Mouse (Mus musculus) gastrocnemius, adult 18-20 months (tissue): ENCODE measurements around the gene Slamf6. TPM values are rescaled to one million over a fixed set of nuclear protein-coding genes. Genes with fewer than 3 reads are reported as not detected.
"Not testable (repeated sequence)": the region's sequence is repeated elsewhere in the genome, so short reads cannot be mapped to it uniquely, and the experiment has no call there.

Experiments
- DNase-seq: peaks from one replicate; pipeline ENCODE4 v3.0.0; 2021; ENCODE audit warnings: low spot score
- long read RNA-seq, 2 experiments: library from polyadenylated mRNA; stranded (forward); transcript quantifications; one replicate each; pipeline ENCODE4 v2.0.0; 2021
- total RNA-seq, 2 experiments: library from RNA; stranded (reverse); gene quantifications; 2 replicates each; pipeline ENCODE4 v1.2.3; 2021

Gene Slamf6
- total RNA-seq: not detected
- long read RNA-seq, experiment 1: 0 reads
- long read RNA-seq, experiment 2: 0 reads

GRCm38 (mm10) chr1:171917305-171918039 lies at the start of gene Slamf6:
Gene Slamf6, plus strand, starts transcription at chr1:171917515.
- peak; percentile 3 for DNase-seq

- DNase-seq: no peak
These were observed 30.3 kb upstream of the Slamf6 start for GRCm38 (mm10) chr1:171886989-171887388.

GRCm38 (mm10) chr1:171895364-171895763 lies 22.0 kb upstream of the Slamf6 start, which contains the start of gene Gm10521:
Gene Gm10521, plus strand, starts transcription at chr1:171895664.
- not testable (repeated sequence) for DNase-seq

DNA sequence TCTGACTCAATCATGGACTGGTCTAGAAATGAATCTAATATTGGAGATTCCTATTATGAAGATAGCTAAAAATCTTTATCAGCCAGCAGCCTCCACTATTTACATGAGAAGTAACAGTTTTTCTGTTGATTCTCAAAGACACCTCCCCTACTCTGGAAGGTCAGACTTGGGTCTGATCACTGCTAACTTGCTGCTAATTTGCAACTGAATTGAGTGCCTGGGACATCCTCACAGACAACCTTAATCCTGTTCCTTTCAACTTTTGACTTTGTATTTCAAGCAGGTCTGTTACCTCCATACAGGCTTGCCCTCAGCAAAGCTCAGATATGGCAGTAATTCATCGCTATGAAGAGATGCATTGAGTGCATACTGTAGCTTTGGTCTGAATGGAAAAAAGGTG lies 13.3 kb upstream of the Slamf6 start:
- DNase-seq: no peak

DNA sequence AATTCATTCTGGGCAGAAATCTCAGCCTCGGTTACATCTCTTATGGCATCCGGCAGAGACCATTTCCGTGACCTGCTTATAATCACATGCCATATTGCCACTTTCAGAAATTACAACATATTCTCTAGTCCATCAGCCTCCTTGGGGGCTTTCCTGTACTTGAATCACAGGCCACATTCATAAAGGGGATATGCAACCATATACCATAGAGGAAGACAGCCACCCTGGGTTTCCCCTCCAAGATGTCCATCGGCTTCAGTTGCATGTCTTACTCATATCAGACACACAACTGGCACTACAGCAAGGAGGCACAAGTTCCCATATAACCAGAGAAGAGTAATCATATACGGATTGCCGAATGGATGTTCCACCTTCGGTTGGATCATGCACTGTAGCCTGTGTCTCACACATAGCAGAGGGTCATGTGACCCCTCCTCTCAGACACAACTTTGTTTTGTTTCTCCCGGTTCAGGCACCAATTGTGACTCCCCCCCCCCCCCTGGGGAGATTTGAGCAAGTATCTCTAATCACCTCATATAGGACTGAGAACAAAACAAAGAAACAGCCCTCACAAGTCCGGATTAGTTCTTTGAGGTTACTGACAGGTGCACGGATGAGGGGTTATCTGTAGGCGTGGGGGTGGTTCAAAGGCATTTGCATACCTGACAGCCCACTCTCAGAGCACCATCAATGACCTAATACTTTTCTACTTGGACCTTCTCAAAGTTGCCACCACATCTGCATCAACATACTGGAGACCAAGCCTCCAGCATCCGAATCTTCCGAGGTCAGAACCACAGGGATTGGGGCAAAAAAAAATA lies 1.5 kb upstream of the Slamf6 start:
- no peak for DNase-seq

- DNase-seq: no peak
These were observed 1.0 kb downstream of the Slamf6 start for GRCm38 (mm10) chr1:171918136-171918920.

GRCm38 (mm10) chr1:171919193-171919592 lies 1.9 kb downstream of the Slamf6 start:
- no peak for DNase-seq

DNA sequence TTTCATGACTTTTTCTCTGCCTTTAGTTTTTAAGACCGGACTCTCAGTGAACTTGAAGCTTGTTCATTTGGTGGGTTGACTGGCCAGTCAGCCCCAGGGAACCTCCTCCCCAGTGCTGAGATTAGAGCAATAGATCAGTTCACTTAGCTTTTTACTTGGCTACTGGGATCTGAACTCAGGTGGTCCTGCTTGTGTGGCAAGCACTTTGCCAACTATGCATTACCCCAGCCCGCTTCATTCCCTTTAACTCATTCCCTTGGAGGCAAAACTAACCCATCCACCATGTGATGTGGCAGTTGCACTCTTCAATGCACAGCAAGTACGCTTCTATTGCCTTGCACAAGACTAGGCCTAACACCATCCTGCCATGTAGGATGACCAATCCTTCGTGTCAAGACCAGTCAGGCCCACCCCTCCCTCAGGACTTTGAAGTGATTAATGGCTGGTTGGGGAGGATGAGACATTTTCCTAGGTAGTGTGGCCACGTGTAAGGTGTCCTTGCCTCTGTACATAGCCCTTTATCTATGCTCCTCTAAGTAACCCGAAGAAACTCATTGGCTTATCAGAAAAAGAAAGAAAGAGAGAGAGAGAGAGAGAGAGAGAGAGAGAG lies 2.7 kb downstream of the Slamf6 start:
- DNase-seq: no peak

- no peak for DNase-seq
These were observed 3.8 kb downstream of the Slamf6 start for GRCm38 (mm10) chr1:171920989-171921621.

- DNase-seq: no peak
These were observed 4.3 kb downstream of the Slamf6 start for GRCm38 (mm10) chr1:171921641-171922040.

- DNase-seq: no peak
These were observed 5.5 kb downstream of the Slamf6 start for GRCm38 (mm10) chr1:171922844-171923243.

DNA sequence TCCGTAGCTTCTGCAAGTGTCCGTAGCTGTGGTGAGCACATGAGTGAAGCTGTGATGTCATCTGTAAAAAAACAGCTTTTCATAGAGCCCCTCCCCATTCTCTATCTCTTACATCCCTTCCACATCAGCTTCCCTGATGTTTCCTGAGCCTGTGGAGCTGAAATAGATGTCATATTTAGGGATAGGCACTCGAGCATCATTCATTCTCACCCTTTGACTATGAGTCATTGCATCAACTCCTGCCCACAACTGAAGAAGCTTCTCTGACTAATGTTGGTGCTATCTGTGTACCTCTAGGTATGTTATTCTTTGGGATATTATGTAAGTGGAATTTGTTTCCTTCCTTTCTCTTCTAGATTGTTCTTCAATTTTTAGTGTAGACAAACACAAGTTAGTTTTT lies 7.6 kb downstream of the Slamf6 start:
- DNase-seq: no peak

- no peak for DNase-seq
These were observed 16.5 kb downstream of the Slamf6 start for GRCm38 (mm10) chr1:171933851-171934250.

DNA sequence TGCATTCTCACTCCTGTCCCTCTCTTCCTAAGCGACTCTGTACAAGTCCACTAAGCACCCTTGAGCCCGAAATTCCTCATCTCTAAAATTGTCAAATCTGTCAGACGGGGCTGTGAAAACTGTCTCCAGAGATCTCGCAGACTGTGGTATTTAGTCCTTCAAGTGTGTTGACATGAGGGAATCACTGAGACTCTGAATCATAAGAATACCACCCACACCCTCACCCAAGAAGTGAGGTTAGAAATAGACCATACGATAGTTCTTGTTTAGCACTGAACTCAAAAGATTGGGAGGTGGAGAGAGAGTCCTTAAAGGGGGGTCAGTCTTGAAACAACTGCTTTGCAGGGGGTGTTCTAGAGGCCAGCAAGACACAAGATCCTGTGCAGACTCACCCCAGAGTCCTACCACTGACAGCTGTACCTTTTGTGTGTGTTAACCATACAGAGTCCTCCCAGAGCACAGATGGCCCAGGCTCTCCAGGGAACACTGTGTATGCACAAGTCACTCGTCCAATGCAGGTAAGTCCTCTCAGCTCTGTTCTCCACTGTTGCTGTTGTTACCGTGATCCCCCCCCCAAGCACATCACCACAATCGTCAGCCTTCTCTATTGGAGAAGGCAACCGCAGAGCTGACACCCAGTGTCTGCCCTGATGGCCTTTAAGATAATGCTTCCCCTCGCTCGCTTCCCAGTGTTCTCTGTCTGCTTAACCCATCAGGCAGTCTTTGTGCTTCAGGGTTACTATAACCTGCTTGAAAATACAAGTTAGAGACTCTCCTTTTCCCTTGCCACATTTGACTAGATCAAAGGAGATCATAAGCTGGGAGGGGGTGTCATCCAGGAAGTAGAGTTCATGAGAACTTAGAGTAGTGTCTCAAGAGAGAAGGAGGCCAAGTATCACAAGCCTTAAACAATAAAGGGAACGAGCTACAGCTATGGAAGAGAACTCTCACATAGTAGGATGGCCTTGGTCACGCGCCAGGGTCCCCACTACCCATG lies 21.9 kb downstream of the Slamf6 start:
- DNase-seq: no peak

GRCm38 (mm10) chr1:171940626-171941025 lies 23.3 kb downstream of the Slamf6 start:
- no peak for DNase-seq

GRCm38 (mm10) chr1:171946447-171946995 lies 29.2 kb downstream of the Slamf6 start:
- no peak for DNase-seq

DNA sequence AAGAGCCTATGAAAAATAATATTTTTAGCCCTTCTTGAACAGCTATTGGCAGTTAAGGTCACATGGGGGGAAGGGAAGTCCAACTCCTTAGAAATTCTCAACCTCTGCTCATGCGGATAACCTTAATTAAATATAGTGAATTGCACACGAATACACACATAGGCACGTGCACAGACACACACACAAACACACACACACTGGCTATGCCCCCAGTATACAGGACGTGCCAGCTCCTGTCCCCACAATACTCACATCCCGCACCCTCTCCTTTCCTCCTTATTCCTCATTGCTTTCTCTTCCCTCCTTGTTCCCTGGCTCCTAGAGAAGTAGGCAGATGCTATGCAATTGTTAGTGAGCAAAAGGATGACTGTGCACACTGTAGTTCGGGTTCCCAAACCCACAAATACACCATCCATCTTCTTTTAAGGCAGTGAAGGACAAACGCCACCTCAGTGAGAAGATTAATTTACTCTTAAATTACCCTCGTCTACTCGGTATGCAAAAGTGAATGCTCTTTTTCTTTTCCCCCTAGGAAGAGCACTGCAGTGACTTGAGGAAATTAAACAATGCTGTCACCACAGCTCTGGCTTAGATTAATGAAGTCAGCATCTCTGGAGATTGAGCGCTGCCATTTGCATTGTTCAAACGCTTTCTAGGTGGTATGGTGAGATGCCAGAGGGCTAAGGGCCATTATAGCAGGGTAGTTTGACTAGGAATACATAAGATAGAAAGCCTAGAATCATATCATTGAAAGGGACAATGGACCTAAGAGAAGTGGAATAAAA lies 31.0 kb downstream of the Slamf6 start:
- DNase-seq: no peak

DNA sequence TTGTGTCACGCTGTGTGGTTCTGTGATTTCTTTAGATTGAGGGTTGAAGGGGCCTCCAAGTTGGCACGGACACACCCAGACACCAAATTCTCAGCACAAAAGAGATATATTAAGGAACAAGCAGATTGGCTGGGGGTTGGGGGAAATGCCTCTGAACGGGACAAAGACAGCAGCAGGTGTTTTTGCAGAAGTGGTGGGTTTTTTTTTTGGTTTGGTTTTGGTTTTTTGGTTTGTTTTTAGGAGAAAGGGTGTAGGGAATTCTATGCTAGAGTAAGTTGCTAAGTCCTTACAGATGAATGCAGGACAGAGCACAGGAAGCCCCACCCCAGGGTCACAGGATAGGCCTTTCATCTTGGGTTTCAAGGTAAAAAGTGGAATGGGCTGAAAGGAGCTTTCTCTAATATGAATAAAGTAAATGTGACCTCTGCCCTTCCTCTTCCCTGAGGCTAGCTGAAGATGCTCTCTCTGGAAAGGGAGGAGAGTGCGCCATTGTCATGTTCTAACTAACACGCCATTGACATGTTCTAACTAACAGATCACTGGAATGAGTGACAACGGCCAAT lies 31.7 kb downstream of the Slamf6 start:
- DNase-seq: no peak
